Mouse (Mus musculus) lung, postnatal 0 days (tissue): ENCODE data around the gene Nhlrc1.

Experiments
- CTCF ChIP-seq: IDR thresholded peaks from 2 replicates; pipeline ENCODE4 v1.5.1; 2016; ENCODE audit warnings: antibody characterized with exemption, mild to moderate bottlenecking
- EP300 ChIP-seq: IDR thresholded peaks from 2 replicates; pipeline ENCODE4 v1.6.1; 2016; ENCODE audit warnings: antibody characterized with exemption, mild to moderate bottlenecking, control low read depth

DNA sequence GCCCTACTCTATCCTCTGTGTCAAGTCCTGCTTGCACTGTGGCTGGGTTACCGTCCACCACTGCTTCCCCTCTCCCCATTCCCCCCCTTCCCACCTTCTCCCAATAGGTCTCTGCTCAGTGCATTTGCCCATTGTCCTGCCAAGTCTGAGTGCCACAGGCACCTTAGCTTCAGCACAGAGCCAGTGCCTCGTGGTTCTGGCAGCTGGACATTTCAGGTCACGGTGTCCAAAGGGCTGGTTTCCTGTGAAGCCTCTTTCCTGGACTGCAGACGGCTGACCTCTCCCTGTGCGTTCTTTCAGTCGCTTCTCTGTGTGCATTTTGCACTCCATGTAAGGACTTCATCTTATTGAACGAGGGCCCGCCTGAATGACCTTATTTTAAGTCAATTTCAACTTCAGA, 26.7 kb downstream of the Nhlrc1 start:
- no peak for TF ChIP-seq CTCF
- no peak for TF ChIP-seq EP300
